Mouse (Mus musculus) adrenal gland, postnatal 10 days (tissue): ENCODE data around the gene Igsf3. TPM values are rescaled to one million over a fixed set of nuclear protein-coding genes. Genes with fewer than 3 reads are reported as not detected.

Experiments used
- DNase-seq: peaks from one replicate; pipeline ENCODE4 v3.0.0; 2021; ENCODE audit warnings: mixed read lengths
- total RNA-seq, 2 experiments: library from RNA; stranded (reverse); gene quantifications; 2 replicates each; pipeline ENCODE4 v1.2.3; 2021

Gene Igsf3
- total RNA-seq, 2 experiments from 2014 or later = 8.1 to 10.1 TPM

DNA sequence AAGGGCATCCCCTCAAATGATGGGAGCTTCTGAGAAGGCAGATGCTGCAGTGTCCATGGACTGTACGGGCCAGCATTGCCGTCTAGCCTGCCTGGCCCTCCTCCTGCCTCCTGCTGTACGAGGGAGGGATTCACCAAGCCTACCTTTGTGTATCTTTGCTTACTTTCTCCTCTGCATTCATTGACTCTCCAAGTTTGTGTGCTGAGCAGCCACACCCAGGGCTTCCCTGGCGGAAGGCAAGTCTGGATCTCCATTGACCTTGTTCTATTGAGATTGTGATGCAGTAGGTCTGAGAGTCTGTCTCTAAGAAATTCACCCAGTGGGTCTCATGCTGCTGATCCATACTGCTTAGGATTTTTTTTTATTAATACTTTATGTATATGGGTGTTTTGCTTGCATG, 70.4 kb downstream of the Igsf3 start:
- no peak for DNase-seq

DNA sequence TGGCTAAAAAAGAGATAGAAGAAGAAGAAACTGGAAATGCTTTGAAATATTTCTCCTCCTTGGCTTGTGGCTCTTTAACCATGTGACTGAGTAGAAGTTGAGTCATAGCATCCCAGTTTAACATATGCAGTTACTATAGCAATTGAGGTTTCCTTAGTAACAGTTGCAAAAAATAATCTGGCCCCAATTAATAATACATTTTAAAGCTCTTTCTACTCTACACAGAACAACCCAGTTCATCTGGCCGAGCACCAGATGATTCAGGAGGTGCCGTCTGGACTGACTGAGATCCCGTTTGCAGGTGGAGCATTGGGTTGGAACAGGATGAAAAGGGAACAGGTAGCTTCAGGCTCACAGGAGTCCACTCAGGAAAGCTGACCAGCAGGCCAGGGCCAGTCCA, 71.9 kb downstream of the Igsf3 start:
- DNase-seq = no peak

DNA sequence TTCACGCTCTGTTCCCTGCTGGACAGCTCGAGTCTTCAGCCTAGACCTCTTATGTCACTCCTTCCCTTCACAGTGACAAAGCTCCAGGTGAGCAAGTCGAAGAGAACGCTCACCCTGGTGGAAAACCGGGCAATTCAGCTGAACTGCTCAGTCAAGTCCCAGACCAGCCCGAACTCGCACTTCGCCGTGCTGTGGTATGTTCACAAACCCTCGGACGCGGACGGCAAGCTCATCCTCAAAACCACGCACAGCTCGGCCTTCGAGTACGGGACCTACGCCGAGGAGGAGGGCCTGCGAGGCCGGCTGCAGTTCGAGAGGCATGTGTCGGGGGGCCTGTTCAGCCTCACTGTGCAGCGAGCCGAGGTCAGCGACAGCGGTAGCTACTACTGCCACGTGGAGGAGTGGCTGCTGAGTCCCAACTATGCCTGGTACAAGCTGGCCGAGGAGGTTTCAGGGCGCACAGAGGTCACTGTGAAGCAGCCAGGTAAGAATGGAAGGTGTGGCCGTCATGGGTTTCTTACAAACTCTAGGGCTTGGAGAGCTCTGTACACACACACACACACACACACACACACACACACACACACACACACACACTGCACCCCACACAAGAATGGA, 74.0 kb downstream of the Igsf3 start:
- no peak for DNase-seq

DNA sequence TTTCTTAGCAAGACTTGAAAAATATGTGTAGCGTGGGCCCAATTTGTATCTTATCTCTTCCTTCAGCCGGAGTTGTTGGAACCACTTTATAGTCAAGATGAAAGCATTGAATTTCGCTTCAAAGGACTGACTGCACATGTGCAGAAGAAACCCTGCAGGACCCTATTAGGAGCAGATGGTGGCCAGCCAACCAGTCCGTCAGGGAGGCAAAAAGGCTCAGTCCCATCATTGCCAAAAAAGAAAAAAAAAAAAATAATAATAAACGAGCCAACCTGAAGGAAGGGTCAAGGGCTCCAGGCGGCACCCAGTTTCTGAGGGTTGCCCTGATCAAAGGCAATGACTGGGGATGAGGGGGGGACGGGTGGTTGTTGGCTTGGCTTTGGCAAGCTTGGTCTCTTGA, 83.7 kb downstream of the Igsf3 start:
- DNase-seq = no peak

DNA sequence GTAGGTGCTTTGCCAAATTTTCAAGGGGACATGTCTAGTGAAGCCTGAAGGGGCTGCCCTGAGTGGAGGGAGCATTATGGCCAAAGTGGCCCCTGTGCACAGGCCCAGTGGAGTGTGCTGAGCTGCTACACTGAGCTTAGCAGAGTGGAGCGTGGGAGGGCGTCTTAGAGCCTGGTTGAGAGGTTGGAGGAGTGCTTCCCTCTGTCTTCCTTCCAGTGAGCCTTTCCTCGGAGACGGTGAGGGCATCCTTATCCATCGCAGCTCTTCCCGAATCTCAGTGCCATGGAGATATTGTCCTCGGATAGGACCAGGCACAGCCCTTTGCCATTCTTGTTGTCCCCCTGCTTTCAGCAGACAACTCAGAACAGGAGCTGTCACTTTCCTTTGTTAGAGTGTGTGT, 84.2 kb downstream of the Igsf3 start:
- DNase-seq = no peak

DNA sequence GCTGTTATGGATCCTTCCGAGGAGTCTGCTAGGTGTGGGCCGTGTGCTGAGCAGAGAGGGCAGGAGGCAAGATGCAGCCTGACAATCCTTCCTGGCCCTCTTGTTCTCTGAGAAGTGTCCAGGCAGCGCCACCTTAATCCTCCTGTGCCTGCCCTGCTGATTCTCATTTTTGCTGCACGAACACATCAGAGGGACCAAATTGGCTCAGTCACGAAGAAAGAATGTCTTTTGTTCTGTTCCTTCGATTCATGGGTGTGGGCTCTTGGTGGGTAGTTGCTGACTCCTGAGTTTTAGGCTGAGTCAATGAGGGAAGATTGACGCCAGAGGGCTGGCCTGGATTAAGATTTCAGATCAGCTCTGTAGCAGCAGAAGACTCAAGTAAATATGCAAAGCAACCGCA, 84.9 kb downstream of the Igsf3 start:
- no peak for DNase-seq

DNA sequence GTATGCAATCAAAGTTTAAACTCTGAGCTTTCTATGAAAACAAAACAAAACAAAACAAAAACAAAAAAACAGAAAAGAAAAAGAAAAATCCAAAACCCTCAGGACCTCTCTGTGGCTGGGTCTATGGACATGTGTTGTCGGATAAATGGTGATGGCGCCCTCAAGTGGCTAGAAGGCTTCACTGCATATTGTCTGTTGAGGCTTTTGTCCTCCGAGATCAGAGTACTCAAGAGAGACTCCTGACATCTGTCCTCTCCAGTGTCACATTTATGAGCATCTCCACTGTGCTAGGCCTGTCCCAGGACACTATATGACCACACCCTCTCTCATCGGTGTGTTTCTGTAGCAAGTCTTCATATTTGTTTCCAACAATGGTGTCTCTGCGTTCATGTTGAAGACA, 85.4 kb downstream of the Igsf3 start:
- DNase-seq = peak; percentile 86

DNA sequence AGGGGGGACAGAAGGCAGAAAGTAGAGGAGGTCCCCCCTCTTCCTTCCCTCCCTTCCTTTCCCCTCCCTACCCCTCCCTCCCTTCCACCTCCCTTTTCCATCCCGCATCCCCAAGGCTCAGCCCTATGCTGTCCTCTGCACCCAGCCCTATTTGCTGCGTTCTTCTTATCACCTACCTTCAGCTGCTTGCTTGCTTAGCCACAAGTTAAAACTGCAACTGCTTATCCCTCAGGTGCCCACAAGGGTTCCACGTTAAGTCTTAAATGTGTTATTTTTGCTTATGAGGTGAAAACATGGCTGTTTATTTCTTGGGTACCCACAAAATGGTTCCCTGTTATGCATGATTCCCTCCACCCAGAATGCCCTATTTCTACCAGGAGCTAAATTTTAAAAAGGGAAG, 86.6 kb downstream of the Igsf3 start:
- no peak for DNase-seq

DNA sequence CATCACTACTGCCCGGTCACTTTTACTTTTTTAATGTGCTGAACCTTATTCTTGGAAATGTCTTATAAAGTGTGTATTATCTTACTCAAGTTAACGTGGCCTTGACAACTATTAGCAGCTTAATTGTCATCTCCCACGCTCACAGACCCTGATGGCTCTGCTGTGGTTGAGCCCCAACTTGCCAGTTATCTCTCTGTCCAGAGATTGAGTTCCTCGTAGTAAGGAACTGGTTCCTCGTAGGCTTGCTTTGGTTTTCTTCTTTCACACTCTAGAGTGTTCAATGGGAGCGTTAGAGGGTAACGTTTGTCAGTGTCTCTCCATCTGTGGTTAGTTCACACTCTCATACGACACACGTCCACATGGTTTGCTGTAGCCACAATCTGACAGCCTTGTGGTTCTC, 92.8 kb downstream of the Igsf3 start:
- DNase-seq = no peak

DNA sequence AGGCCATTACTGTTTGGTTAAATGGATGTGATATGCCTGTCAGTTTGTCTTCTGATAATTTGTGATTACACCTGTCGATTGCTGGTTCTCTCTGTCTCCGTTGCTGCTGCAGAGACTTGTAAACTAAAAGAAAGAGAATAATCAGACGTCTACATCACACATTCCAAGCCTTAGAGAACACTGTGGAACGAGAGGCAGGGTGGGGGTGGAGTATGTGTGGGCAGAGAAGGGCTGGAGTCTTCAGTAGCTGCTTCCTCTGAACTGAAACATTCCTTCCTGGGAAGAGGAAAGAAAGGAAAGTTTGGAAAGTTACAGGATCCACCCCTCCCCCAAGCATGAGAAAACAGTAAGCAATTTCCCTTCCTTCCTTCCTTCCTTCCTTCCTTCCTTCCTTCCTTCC, 95.0 kb downstream of the Igsf3 start:
- no peak for DNase-seq

DNA sequence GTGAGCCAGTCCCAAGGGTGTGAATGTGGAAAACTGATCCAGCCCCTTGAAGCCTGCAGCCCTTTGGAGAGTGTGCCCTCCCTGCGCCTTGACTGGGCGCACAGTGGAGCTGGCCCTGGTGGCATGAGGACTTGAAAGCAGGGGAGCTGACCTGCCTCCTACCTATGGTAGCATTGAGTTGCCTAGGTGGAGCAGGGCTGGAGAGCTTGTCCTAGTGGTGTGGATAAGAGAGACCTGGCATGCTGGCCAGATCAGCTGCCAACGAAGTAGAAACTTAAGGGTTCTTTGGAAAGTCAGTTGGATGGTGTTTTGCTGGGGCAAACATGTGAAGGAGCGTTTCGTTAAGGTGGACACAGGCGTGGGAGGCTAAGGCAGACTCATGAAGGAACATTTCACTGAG, 105.1 kb downstream of the Igsf3 start:
- DNase-seq = no peak

DNA sequence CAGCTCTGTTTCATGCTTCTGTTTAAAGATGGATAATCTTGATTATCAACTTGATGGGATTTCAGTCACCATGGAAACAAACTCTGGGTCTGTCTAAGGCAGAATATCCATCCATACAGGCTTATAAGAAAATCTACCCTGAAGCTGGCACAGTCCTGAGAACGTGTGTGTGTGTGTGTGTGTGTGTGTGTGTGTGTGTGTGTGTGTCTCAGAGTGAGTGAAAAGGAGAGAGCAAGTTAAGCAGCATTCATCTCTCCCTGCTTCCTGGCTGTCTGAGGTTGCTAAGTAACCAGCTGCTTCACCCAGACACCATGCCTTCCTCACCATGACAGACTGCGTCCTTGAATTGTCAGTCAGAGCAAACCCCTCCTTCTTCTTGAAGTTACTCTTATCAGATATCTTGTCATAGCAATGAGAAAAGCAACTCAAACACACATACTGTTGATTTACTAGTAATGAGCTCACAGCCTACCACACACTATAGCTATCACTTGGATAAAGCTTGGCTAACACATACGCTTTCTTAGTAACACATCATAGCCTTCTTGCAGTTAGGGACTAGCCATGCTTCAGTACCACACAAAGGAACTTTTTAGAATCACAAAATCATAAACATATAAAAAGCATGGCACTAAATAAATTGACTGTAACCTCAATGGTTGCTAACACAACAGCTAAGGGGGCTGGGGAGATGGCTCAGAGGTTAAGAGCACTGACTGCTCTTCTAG, 106.5 kb downstream of the Igsf3 start:
- DNase-seq = no peak

DNA sequence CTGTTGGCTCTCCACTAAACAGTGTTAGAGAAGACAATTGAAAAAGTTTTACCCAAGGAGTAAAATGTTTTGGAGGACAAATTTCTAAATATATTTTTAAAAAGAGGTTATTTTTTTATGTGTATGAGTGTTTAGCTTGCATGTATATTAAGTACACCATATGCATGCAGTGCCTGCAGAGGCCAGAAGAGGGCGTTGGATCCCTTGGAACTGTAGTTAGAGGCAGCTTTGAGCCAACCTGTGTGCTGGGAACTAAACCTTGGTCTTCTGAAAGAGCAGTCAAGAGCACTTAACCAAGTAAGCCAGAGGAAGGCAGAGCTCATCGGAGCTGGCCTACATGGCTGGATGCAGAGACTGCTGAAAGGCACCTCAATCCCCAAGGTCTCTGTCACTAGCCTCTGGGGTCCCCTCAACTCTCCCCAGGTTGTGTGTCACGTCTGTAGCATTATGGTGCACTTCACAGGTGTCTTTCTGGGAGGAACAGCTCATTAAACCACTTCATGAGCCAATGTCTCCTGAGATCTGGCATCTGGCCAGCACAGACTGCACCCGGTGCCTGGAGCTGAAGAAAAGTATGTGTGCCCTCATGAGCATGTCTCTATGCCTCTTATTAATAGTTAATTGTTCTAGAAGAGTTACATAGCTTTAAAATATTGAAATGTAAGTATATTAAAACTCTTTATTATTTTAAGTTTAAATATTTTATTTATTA, 109.3 kb downstream of the Igsf3 start:
- DNase-seq = peak; percentile 37

DNA sequence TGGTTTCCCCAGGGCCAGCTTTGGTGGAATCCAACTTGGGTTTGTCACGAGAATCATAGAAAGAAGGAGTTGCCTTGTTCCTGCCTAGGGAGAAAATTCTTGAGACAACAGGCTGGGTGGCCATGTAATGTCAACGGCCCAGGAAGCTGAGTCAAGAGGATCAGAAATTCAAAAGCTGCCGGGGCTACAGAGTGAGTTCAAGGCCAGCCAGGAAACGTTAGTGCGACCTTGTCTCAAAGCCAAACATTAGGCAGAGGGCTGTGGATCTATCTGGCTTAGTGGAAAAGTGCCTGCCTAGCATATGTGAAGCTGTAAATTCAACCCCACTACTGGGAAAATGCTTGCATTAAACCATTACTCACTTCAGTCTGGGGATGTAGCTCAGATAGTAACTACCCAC, 110.6 kb downstream of the Igsf3 start:
- DNase-seq = peak; percentile 31

DNA sequence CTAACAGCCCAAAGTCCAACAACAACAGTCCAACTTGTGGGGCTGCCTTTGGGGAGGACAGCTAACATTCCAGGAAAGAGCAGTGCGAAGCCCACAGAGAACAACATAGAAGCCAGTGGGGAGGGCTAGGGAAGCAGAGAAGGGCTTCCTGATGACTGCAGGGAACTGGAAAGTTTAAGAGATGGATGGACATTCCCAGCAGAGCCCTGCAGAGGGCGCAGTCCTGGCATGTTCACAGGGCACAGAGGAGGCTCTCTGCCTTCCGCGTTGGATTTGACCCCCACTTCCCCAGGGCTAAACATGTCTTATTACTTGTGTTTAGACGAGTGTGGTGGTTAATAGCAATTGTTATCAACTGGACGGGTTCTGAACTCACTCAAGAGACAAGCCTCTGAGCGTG, 111.3 kb downstream of the Igsf3 start:
- DNase-seq = no peak

DNA sequence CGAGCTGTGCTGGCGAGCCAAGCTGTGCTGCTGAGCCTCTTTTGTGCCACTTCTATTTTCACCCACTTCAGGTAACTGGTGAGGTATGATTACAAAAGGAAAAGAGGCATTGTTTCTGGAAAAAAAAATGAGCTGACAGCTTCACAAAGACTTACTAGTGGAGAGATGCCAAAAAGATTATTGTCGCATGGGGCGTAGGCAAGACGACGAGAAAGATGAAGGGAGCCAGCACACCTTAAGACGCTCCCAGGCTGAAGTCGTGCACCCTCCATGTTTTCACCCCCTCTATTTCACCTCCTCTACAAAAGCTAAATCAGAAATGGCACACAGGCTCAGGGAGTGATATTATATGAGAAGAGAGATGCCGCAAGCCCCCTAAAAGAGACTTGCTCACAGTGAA, 113.6 kb downstream of the Igsf3 start:
- no peak for DNase-seq

DNA sequence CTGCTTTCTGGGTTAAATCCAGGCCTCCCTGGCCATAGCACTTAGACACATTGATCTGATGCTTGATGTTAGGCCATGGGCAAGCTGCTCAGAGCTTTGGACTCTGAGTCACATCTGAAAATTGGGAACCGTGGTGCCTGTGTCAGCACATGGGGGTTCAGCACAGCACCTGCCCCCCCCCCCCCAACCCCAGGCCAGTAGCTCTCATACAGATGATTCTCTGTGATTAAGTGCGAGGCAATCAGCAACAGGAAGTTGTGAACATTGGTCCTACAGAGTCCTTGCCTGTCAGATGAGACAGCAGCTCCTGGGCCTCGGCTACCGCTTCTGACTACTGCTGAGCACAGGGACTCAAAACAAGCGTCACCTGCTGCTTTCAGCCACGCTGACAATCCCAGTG, 116.0 kb downstream of the Igsf3 start:
- no peak for DNase-seq

DNA sequence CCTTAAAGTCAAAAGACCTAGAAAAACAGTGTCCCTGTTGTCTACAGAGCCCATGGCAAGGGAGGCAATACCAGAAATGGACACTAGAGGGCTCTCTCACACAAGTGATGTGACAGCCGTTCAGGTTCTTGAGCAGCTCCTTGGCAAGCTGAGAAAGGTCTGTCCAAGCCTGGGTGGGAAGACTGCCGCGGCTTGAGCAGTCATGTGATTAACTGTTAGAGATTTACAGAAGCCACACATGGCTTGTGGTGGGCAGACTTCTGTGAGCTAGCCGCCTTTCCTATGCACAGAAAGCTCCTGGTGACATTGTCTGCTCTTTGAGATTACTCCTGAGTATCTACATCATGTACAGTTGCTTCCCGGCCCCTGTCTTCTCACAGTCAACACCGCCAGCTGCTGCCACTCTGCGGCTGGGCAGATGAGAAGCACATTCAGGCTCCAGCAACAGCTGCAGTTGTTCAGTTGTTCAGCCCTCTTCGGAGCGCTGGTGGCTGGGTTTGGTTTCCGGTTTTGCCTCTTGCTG, 117.1 kb downstream of the Igsf3 start:
- peak; percentile 93 for DNase-seq

DNA sequence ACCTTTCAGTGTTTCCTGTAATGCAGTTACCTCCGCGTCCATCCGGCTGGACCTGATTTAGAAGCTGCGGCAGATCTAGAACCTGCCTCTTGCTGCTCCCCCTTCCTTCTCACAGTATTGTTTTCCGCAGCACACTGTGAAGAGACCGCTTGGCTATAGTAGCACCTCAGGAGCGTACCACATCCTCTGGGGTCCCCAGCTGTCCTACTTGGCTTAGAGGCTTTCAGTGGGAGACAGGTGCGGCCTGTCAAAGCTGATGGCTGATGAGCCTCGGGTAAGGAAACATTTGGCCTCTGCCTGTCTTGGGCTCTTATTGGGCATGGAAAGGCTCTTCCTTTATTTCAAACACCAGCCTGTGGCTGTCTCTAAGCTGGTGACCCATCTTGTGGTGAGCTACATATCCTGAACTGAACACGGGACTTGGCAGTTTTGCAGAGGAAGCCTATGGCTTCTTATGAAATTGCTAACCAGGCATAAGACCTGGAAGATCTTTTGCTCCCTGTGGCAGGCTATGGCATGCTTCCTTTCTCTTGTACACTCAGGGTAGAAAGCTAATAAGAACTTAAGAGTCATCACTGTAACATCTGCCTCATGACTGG, 120.6 kb downstream of the Igsf3 start:
- no peak for DNase-seq

DNA sequence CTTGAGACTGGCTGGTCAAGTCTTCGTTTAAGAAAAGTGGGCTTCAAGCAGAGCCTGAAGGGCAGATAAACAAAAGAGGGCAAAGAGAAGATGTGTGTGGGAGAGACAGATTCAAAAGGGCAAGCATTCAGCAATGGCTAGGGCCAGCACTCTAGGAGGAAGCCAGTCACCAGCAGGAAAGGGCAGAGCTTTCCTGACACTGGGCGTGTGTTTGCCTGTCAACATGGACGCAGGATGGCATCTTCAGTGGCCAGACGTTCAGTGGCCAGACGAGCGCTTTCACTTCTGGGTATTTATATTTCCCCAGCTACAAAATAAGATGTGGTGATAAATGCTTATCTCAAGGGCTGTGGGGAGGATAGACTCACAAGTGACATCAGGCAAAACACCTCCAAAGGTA, 123.0 kb downstream of the Igsf3 start:
- DNase-seq = no peak

DNA sequence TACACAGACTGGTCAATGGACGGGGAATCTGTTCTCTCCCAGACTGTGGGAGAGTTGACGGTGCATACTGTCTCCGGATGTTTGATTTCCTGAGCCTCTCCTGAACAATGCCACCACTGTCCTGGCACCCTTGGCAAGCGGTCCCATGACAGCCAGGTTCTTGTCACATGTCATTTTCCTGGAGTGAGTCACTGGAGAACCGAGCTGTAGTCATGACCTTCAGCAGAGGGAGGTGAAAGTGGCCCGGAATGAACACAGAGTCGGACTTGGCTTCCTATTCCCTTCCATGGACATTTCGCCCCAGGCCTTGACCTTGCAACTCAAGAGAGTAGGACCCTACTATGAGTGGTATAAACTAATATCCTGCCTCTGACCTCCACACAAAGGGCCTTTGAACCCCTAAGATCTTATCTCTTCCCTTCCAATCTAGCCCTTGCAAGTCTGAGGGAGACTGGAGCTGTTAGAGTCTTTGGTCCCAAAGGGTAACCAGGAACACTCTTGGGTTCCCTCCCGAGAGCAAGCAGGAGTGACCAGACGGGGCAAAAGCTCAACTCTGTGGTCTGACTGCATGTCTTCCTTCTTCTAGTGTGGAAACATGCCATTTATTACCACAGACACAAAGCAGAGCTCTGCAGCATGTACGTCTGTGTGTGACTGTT, 123.6 kb downstream of the Igsf3 start:
- DNase-seq = peak; percentile 67

DNA sequence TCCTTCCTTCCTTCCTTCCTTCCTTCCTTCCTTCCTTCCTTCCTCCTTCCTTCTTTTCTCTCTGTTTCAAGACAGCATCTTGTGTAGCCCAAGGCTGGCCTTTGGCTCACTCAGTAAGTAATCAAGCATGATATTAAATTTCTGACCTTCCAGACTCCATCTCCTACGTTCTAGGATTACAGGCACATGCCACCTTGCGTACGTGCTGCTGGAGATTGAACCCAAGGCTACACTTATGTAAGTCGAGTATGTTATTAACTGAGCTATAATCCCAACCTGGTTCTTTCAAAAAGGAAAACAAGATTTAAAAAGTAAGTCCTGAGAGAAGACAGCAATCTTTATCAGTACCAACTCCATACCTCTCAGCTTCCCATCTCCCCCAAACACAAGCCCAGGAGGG, 124.7 kb downstream of the Igsf3 start:
- no peak for DNase-seq
